Comparison of ENCODE assay signal across 9 mouse cellular contexts in genomic region chr13:56422072-56422723, GRCm38 (mm10). TPM values are rescaled to one million over a fixed set of nuclear protein-coding genes. Genes with fewer than 3 reads are reported as not detected.
DNase-seq lines count a peak whose midpoint lies in the region; ATAC-seq lines count a peak whose summit lies in the region.
"Had no signal": no experiment of that assay in that cellular context is flagged by ENCODE, and none has a peak within 500 bp of the region (broad histone marks: within the 10 kb centered on the region; RNA-seq: fewer than 3 reads in every experiment).

No protein-coding gene starts in this region.

- no peaks in the 10 kb centered on the region; the same call in 1 of the 2 replicates for H3K4me1 ChIP-seq in forebrain, embryonic 13.5 days
- H3K4me1 ChIP-seq in hindbrain, embryonic 12.5 days: peaks cover 8% of the 10 kb centered on the region; the same call in 1 of the 2 replicates
- H3K4me1 ChIP-seq: megakaryocyte, embryonic 14.5 days had no signal

- no peak overlapping the region for H3K27ac ChIP-seq in forebrain, embryonic 13.5 days
- no peak overlapping the region for H3K27ac ChIP-seq in hindbrain, embryonic 12.5 days

- H3K4me2 ChIP-seq in forebrain, embryonic 13.5 days: no peak overlapping the region
- no peak overlapping the region for H3K4me2 ChIP-seq in hindbrain, embryonic 12.5 days (replicated peaks)

- H3K4me3 ChIP-seq in forebrain, embryonic 13.5 days: no peak overlapping the region
- H3K4me3 ChIP-seq in hindbrain, embryonic 12.5 days: no peak overlapping the region
- H3K4me3 ChIP-seq: megakaryocyte, embryonic 14.5 days had no signal

- H3K36me3 ChIP-seq in forebrain, embryonic 13.5 days (ENCODE audit: poor library complexity, severe bottlenecking): no peaks in the 10 kb centered on the region
- H3K36me3 ChIP-seq in hindbrain, embryonic 12.5 days: no peaks in the 10 kb centered on the region

- ATAC-seq in forebrain, embryonic 13.5 days: peak; percentile 81; the same call in 1 of the 2 replicates
- ATAC-seq in hindbrain, embryonic 12.5 days (ENCODE audit: low FRiP score): peak; percentile 60; the same call in 1 of the 2 replicates
- no peak for ATAC-seq in erythroblast, adult 5-6 weeks (replicated peaks; ENCODE audit: low FRiP score, poor library complexity, severe bottlenecking)

- no peaks in the 10 kb centered on the region for H3K9me3 ChIP-seq in forebrain, embryonic 13.5 days (replicated peaks)
- H3K9me3 ChIP-seq in hindbrain, embryonic 12.5 days (replicated peaks): no peaks in the 10 kb centered on the region
- H3K9me3 ChIP-seq: megakaryocyte, embryonic 14.5 days had no signal

- 25% methylated on average over 16 of the region's 16 CpGs for WGBS in forebrain, embryonic 13.5 days
- WGBS in hindbrain, embryonic 12.5 days: 26% methylated on average over 16 of the region's 16 CpGs

- DNase-seq in NIH3T3 (ENCODE audit: low read depth): peak; percentile 77
- peak; percentile 71 for DNase-seq in brain, adult 2 months (ENCODE audit: low read depth, low spot score)
- DNase-seq in layer of hippocampus, adult 9-11 months: peak; percentile 50
- peak; percentile 87 for DNase-seq in lung, postnatal 10 days
- DNase-seq in right cerebral cortex, postnatal 36 days (ENCODE audit: low spot score in 2 of 2): peak; percentile 31 to 45

- peaks cover 4% of the 10 kb centered on the region for H3K27me3 ChIP-seq in forebrain, embryonic 13.5 days
- H3K27me3 ChIP-seq in hindbrain, embryonic 12.5 days: peaks cover 17% of the 10 kb centered on the region; the same call in 1 of the 2 replicates

- no peak overlapping the region for H3K9ac ChIP-seq in forebrain, embryonic 13.5 days
- H3K9ac ChIP-seq in hindbrain, embryonic 12.5 days: no peak overlapping the region

RNA-seq across cellular contexts. Expression of gene Gm3045, which starts 4.2 kb away (rescaled TPM):
- polyA plus RNA-seq in forebrain, embryonic 13.5 days (2015; fragmentation: Nextera tagmentation; extraction: Ambion mirVana): not detected in 2 replicates
- polyA plus RNA-seq in hindbrain, embryonic 12.5 days (2016; fragmentation: Nextera tagmentation; extraction: Ambion mirVana): not detected in 2 replicates
- total RNA-seq in erythroblast, adult 5-6 weeks (2015; ENCODE audit: low replicate concordance): not detected in 2 replicates
- total RNA-seq in erythroblast, adult 5-6 weeks (2017; ENCODE audit: low replicate concordance): not detected in 2 replicates

RNA-seq across cellular contexts. Expression of gene Slc25a48, which starts 16.0 kb away (rescaled TPM):
- polyA plus RNA-seq in forebrain, embryonic 13.5 days (2015; fragmentation: Nextera tagmentation; extraction: Ambion mirVana): not detected in 2 replicates
- polyA plus RNA-seq in hindbrain, embryonic 12.5 days (2016; fragmentation: Nextera tagmentation; extraction: Ambion mirVana): 0.07 TPM in 1 of 2 replicates, not detected in the other
- not detected in 2 replicates for total RNA-seq in erythroblast, adult 5-6 weeks (2015; ENCODE audit: low replicate concordance)
- total RNA-seq in erythroblast, adult 5-6 weeks (2017; ENCODE audit: low replicate concordance): not detected in 2 replicates

RNA-seq across cellular contexts. Expression of gene Il9, which starts 59.8 kb away (rescaled TPM):
- not detected in 2 replicates for polyA plus RNA-seq in forebrain, embryonic 13.5 days (2015; fragmentation: Nextera tagmentation; extraction: Ambion mirVana)
- polyA plus RNA-seq in hindbrain, embryonic 12.5 days (2016; fragmentation: Nextera tagmentation; extraction: Ambion mirVana): not detected in 2 replicates
- total RNA-seq in erythroblast, adult 5-6 weeks (2015; ENCODE audit: low replicate concordance): not detected in 2 replicates
- total RNA-seq in erythroblast, adult 5-6 weeks (2017; ENCODE audit: low replicate concordance): not detected in 2 replicates
